Mouse (Mus musculus): Measurements from ENCODE around the gene Dpf3.

The Dpf3 gene

GRCm38 (mm10) chr12:83466508-83467430 is 20.7 kb downstream of the Dpf3 start:
- no peak for DNase-seq (ENCODE audit: low read depth)

DNA sequence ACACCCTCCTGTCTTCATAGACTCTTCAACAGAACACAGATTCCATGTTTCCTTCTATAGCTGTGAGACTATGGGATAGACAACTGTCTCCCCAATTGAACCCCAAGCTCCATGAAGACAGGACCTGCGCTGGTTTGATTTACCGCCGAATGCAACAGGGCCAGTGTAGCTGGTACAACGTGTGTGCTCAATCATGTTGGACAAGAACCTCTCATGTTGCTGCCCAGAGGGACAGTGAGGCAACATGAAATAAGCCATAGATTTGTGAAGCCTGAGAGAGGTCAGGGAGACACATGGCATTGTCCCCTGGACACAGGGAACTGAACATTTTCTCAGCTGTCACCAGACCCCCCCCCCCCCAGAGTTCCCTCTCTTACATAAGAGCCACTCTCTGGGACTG is 21.5 kb downstream of the Dpf3 start:
- no peak for DNase-seq (ENCODE audit: low read depth)

GRCm38 (mm10) chr12:83460272-83460671 is 27.2 kb downstream of the Dpf3 start:
- DNase-seq (ENCODE audit: low read depth), result no peak

- no peak for DNase-seq (ENCODE audit: low read depth)
These were observed 32.7 kb downstream of the Dpf3 start for GRCm38 (mm10) chr12:83454697-83455321.

GRCm38 (mm10) chr12:83451850-83452249 is 35.7 kb downstream of the Dpf3 start:
- no peak for DNase-seq (ENCODE audit: low read depth)

DNA sequence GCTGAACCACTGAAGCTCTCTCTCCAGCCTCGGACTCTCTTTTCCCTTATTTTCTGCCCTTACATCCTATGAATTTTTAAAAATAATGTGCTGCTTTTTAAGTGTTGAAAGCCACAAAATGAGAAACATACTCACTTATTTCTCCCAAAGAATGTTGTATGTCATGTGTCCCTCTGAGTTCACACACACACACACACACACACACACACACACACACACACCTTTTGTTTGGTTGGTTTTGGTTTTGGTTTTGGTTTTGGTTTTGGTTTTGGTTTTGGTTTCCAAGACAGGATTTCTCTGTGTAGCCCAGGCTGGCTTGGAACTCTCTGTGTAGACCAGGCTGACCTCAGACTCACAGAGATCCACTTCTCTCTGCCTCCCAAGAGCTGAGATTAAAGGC is 37.0 kb downstream of the Dpf3 start:
- no peak for DNase-seq (ENCODE audit: low read depth)

GRCm38 (mm10) chr12:83449202-83449601 is 38.3 kb downstream of the Dpf3 start:
- DNase-seq (ENCODE audit: low read depth), result no peak

- no peak for DNase-seq (ENCODE audit: low read depth)
These were observed 41.9 kb downstream of the Dpf3 start for GRCm38 (mm10) chr12:83445587-83445986.

DNA sequence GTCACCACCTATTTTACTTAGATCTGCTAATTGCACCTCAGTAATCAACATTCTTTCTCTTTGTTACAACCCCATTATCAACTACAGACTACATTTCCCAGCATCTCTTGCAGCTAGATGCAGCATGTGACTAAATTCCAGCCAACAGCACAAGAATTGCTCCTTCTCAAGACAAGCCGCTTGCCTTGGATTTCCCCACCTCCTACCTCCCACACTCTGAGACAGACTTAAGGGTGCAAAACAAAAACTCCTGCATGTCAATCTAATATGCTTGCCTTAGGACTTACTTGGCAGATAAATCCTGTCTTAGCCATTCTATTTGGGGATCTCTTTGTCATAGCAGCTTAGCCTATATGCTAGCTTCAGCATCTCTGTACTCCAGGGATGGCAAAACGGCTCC is 43.1 kb downstream of the Dpf3 start:
- no peak for DNase-seq (ENCODE audit: low read depth)

GRCm38 (mm10) chr12:83438002-83438401 is 49.5 kb downstream of the Dpf3 start:
- DNase-seq (ENCODE audit: low read depth), result no peak

DNA sequence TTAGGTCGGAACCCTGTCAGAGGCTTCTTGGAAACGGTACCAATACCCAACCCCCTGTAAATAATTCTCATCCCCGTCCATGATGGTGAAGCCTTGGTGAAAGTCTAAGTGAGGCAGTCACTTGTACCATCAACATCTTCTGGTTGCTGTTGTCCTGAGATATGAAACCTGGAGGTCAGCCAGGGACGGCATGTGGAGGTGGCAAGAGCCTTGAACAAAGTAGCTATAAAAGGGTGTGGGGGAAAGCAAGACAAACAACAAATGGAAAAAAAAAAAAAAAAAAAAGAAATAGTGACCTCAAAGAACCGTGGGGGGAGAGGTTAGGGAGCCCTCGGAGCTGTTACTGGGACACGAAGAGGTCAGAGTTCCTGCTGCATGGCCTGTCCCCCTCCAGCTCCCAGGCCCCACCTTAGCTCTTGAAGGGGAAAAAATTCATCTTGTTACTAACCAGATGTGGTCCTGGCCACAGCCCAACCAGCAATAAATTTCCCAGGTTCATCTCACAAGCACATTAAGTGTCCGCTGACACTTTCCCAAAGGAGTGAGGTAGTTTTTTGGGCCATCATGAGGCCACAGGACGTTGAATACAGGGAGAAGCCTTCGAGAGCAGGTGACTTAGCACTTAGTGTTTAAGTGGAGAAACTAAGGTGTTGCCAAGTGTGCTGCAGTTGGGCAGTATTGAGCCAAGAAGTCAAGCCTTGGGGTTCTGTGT is 53.4 kb downstream of the Dpf3 start:
- no peak for DNase-seq (ENCODE audit: low read depth)

DNA sequence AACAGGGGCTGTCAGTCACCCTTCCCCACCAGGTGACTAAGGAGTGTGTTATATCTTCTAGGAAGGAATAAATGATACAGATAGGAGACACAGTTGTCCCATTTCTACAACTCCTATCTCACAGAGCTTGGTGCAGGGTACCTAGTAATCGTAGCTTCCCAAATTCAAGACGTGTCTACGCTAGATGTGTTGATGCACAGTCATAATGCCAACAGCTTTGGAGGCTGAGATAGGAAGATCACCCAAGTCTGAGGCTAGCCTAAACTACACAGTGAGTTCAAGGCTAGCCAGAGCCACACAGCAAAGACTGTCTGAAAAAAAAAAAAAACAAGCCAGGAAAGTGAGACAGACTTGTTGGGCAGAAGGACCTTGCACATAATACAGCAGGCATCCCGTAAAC is 54.1 kb downstream of the Dpf3 start:
- DNase-seq (ENCODE audit: low read depth), result no peak

- no peak for DNase-seq (ENCODE audit: low read depth)
These were observed 57.3 kb downstream of the Dpf3 start for GRCm38 (mm10) chr12:83430207-83430606.

DNA sequence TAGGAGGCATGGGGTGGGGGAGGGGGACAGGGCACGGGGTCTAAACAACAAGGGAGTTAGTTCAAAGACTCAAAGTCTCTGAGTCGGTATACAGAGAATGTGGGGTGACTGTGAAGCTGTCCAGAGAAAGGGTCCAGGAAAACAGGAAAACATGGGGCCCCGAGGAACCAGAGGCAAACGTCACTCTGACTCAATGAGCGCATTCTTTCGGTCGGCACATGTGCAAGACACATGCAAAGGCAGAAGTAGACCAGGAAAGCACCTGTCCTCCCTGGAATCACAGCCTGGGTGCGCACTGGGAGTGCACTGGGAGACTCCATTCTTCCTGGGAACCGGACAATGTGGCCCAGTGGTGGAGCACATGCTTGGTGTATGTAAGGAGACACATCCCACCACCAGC is 59.5 kb downstream of the Dpf3 start:
- DNase-seq (ENCODE audit: low read depth), result no peak

GRCm38 (mm10) chr12:83427601-83428000 is 59.9 kb downstream of the Dpf3 start:
- DNase-seq (ENCODE audit: low read depth), result peak; percentile 12

GRCm38 (mm10) chr12:83426326-83426725 is 61.2 kb downstream of the Dpf3 start:
- no peak for DNase-seq (ENCODE audit: low read depth)

GRCm38 (mm10) chr12:83425736-83426135 is 61.8 kb downstream of the Dpf3 start:
- no peak for DNase-seq (ENCODE audit: low read depth)

- no peak for DNase-seq (ENCODE audit: low read depth)
These were observed 62.6 kb downstream of the Dpf3 start for GRCm38 (mm10) chr12:83424720-83425444.

- no peak for DNase-seq (ENCODE audit: low read depth)
These were observed 63.3 kb downstream of the Dpf3 start for GRCm38 (mm10) chr12:83424086-83424719.

GRCm38 (mm10) chr12:83420346-83420745 is 67.2 kb downstream of the Dpf3 start:
- no peak for DNase-seq (ENCODE audit: low read depth)

DNA sequence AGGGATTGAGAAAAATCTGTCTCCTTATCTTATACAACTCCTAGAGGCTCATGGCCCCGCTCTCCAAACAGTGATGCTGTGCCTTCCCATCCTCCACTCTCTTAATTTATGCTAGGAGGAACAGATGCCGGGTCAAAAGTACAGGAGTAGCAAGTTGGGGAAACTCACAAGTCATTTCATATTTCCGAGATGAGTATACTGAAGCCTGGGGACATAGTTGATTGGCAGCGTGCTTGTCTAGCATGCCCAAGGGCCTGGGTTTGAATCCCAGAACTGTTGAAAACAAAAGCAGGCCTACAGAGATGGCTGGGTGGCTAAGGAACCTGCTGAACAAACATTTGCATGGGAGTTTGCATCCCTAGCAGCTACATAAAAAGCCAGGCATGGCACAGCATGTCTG is 72.3 kb downstream of the Dpf3 start:
- DNase-seq (ENCODE audit: low read depth), result no peak

GRCm38 (mm10) chr12:83413684-83414083 is 73.8 kb downstream of the Dpf3 start:
- no peak for DNase-seq (ENCODE audit: low read depth)

All from c-Kit-positive CD71-negative TER-119-negative erythroid progenitor cells, embryonic 14.5 days (primary cell).